Mouse (Mus musculus): ENCODE data around the gene Zfp619.

- TF ChIP-seq POLR2A (IDR thresholded peaks at IDR 0.05; ENCODE audit: borderline replicate concordance, control insufficient read depth, low read depth, low read length) (no peak), CTCF (IDR thresholded peaks at IDR 0.05; ENCODE audit: control insufficient read depth, insufficient read depth, low read length) (no peak)
Observed at GRCm38 (mm10) chr7:39487854-39488205, 29.7 kb upstream of the Zfp619 start.

Data from bone marrow, adult 2 months (tissue).